Mouse (Mus musculus): ENCODE results near the gene Muc4.
A peak's percentile ranks its signal among the peaks of the same experiment; 100 is the strongest.

Gene Muc4

DNA sequence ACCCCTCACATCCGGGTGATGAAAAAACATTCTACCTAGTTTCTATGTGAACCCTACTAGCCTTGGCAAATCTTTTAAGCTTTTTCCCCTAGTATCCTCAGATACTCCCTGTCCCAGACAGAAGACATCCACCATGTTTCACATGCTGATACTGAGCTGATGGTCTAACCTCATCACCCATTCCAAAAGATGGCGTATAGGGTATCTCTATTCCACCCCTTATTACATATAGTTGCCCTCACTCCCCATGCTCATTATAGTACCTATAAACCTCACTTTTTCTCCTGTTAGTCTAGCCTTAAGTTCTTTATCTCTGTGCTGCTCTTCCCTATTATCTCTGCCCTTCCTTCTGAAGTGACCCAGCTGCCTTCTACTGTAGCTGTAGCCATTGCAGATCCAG lies at the start of gene Muc4:
Gene Muc4, plus strand, starts transcription at position 301 of the 400 bp plus-strand sequence.
- no peak for DNase-seq

DNA sequence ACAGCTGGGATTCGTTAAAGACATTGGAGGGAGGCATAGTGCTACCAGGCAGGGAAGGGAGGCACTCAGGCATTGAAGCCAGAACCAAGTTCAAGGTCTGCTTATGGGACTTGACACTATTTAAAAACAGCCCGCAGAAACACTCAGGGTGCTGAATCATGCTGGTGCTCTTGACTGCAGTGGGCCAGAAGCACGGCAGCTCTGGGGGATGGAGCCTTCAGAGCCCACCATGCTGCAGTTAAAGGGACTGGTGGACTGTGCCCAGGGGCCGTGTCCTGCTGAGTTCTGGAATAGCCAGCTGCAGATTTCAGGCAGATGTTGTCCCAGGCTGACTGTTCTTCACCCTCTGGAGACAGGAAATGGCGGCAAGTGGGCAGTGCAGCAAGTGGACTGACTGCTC lies 49.7 kb upstream of the Muc4 start:
- no peak for DNase-seq

DNA sequence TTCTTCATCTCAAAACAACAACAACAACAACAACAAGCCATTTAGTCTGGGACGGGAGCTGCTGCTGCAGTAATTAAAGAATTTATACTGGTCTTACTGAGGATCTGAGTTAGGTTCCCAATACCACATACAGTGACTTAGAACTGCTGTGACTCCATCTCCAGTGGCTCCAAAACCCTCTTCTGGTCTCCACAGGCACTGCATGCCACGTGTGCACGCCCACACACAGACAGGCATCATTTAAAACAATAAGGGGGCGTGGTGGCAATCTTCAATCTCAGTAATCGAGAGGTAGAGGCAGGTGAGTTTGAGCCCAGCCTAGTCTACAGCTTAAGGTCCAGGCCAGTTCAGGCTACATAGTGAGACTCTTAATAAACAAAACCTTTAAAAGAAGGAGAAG lies 48.5 kb upstream of the Muc4 start:
- no peak for DNase-seq

DNA sequence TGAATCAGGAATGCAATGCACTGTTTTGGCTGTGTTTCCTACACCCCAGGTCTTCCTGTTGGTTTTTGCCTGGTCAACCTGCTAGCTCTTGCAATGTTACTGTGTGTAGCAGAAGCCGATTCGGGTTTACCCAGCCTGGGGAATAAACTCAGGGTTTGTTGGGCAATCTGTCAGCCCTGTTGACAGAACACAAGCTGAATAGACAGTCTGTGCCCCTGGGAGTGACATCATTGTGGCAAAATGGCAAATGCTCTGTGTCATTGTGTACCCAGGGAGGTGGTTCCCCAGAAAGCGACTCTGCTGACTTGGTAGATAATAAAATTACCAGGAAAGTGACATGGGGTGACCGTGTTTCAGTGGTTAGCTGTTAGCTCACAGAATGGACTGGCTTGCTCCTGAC lies 46.9 kb upstream of the Muc4 start:
- DNase-seq = no peak

DNA sequence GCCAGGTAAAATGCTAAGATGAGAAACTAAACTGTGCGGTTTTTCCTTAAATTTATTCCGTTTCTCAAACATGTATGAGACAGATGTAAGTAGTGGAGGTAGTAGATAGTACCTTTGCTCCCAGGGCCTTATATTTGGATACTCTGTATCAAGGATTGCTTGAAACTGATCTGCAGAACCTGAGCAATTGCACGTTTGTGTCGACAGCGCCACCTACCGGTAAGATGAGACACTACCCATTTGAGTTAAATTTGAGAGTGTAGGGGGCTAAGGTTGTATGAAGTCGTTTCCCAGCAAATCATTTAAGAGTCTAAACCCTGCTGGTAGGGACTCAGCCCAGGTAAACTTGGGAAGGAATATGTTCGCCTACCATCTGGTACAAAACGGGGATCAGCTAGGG lies 46.2 kb upstream of the Muc4 start:
- peak; percentile 68 to 83 for DNase-seq

DNA sequence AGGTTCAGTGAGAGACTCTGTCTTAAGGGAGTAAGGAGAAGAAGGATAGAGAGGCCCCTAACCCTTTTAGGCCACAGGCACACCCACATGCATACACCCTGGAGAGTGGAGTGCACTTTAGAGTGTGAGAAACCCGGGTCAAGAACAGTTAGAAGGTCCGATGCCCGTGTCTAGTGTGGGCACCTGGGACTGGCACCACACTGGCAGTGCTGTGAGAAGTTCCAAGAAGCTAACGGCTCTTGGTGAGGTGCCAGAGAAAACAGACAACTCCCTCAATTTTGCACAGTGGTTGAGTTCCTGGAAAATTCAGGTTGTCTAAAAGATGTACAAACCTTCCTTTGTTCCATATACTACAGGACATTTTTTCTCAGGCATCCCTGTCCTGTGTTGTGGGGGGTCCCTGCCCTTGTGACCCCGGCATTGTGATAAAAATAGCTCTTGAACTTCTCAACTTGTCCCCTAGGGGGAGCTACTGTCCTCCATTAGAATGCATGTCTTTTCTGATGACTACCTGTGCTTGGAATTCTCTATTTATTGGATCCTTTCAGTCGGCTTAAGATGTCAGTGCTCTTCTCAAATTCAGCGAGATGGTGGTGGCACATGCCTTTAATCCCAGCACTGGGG lies 38.7 kb upstream of the Muc4 start:
- DNase-seq = peak in 1 of 2 experiments; percentile 38

- DNase-seq = no peak
Measured at GRCm38 (mm10) chr16:32697665-32698446, 37.8 kb upstream of the Muc4 start.

DNA sequence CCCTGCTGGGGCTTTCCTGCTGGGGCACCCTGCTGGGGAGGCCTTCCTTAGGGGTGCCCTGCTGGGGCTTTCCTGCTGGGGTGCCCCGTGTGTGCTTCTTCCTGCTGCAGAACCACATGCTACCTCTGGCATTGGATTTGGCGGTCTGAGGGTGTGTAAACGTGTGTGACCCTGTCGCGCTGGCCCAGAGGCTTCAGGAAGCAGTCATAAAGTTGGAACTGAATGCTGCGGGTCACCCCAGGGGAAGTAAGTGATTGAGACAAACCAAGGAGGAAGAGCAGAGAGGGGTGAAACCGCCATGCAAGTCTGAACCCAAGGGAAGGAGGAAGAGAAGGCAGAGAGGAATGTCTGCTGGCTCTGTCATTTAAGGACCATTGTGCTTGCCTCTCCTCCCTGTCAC lies 37.1 kb upstream of the Muc4 start:
- no peak for DNase-seq

GRCm38 (mm10) chr16:32703312-32703912 lies 32.3 kb upstream of the Muc4 start:
- DNase-seq = no peak

DNA sequence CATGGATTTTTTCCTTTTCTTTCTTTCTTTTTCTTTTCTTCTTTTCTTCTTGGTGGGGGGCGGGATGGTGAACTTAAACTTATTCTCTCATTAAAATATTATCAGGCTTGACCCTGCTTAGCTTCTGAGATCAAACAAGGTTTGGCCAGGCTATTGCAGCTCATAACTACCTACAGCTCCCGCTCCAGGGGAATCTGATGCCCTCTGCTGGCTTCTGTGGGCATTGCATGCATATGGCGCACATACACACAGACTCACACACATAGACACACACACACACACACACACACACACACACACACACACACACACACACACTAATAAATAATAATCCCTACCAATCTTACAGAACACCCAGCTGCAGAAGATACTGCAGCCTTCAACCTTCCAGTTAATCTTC lies 30.1 kb upstream of the Muc4 start:
- DNase-seq = no peak

DNA sequence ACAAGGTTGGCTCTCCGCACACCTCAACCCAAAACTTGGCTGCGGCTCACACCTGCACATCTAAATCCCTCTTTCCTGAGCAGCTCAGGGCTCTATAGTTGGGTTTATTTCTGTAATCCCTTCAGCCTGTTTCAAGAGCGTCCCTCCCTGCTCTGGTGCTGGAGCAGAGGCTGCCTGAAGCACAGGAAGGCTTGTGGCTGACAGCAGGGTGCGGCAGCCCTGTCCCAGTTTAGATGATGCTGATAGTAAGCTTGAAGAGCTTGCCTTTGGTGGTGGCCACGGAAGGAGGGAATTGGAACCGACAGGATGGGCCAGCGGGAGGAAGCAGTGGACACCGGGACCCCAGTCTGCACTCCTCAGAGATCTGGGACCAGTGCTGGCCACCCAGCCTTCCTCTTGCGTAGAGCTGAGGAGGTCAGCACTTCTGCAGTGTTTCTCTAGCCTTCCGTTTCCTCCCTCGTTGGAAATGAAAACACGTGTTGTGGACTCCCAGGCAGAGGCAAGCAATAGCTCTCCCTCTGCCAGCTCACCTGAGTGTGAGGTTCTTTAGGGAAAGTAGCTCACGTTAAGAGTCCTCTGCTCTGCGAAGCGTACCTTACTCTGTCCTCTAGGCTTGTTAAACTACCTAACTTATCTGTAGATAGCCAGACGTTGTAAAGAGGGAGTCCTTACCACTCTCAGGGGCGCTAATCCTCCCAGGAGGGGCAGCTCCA lies 28.4 kb upstream of the Muc4 start:
- DNase-seq = peak in 1 of 2 experiments; percentile 19

DNA sequence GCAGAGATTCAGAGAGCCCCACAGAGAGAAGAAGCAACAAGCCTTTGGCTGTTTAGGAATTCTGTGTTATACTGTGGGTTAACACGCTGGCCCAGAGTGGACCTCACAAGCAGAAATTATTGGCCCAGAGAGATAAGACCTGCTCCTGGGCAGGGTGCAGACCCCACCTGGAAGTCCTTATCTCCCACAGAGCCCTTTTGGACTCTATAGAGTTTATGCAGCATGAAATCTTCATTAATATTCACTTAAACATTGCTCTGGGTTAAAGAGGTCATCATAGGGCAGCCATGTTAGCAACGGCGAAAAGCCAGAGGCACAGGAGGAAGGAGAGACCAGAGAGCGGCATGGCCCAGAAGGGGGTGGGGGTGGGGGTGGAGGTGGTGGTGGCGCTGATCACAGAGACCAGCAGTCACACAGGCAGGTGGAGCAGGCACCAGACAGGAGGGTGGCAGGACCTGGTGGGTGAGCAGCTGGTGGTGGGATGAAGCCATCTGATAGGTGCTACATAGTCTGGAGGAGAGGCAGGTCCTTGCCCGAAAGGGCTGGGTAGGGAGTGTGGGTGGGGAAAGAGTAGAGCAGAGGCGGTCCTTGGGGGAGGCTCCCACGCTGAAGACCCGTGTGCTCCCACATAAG lies 27.7 kb upstream of the Muc4 start:
- DNase-seq = no peak

GRCm38 (mm10) chr16:32708457-32709033 lies 27.1 kb upstream of the Muc4 start:
- no peak for DNase-seq

- DNase-seq = no peak
Measured at GRCm38 (mm10) chr16:32709116-32709515, 26.6 kb upstream of the Muc4 start.

GRCm38 (mm10) chr16:32710426-32711070 lies 25.1 kb upstream of the Muc4 start:
- DNase-seq = no peak

DNA sequence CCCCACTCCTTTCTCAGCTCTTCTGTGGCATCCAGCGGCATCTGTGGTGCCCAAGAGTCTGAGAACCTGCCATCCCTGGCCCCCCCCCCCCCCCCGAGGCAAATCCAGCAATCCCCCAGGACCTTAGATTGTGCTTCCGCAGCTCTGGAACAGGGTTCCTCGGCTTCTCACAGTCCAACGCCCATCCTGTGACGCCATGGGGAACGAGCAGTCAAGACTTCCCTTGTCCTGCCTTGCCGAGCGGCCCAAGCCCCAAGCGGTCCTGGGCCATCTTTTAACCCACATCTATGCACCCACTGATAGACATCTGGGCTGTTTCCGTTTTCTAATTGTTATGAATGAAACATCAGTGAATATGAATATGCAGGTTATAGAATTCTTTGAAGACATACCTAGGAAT lies 23.5 kb upstream of the Muc4 start:
- DNase-seq = no peak

GRCm38 (mm10) chr16:32713556-32713955 lies 22.1 kb upstream of the Muc4 start:
- no peak for DNase-seq

- DNase-seq = peak; percentile 22 to 39
Measured at GRCm38 (mm10) chr16:32715364-32715763, 20.3 kb upstream of the Muc4 start.

DNA sequence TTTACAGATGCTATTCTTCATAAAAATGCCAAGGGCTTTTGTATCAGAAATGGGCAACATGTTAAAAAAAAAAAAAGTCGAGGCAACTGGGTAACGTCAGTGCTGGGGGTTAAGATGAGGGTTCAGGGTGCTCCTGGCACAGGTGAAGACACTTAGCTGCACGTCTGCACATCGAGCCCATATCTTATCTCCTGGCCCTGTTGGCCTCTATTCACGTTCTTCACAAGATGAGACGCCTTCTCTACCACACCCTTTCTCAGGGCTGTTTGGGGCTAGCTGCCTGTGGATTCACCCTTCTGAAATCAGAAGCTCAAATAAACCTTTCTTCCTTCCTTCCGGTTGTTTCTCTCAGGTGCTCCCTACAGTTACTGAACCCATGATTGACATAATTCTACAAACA lies 12.5 kb upstream of the Muc4 start:
- no peak for DNase-seq

- no peak for DNase-seq
Measured at GRCm38 (mm10) chr16:32723767-32724166, 11.9 kb upstream of the Muc4 start.

- no peak for DNase-seq
Measured at GRCm38 (mm10) chr16:32724259-32724658, 11.4 kb upstream of the Muc4 start.

- DNase-seq = peak; percentile 75 to 80
Measured at GRCm38 (mm10) chr16:32726501-32726900, 9.2 kb upstream of the Muc4 start.

Data from cerebellum, postnatal 25 days (tissue).